Mouse (Mus musculus) kidney, adult 8-10 months (tissue): ENCODE data around the gene Cdh23.

Experiments
- DNase-seq, 2 experiments: peaks; one replicate each; pipeline ENCODE4 v3.0.0; 2022

The Cdh23 gene

DNA sequence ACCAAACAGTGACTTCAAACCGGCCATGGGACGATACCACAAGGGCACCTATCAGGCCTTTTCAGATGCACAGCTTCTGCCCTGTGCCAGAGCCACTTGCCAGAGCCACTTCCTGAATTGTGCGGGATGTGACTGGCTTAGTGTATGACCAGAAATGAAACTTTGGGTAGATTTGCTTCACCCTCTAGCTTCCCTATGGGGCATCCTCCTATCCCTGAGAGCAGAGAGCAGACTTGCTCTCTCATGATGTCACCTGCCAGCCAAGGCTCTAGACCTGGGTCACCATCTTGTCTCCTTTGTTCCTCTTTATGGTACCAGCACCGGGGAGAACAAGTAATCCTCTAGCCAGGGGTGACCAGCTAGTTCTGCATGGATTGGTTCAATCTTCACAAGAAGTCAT lies 10.0 kb upstream of the Cdh23 start:
- DNase-seq = no peak

DNA sequence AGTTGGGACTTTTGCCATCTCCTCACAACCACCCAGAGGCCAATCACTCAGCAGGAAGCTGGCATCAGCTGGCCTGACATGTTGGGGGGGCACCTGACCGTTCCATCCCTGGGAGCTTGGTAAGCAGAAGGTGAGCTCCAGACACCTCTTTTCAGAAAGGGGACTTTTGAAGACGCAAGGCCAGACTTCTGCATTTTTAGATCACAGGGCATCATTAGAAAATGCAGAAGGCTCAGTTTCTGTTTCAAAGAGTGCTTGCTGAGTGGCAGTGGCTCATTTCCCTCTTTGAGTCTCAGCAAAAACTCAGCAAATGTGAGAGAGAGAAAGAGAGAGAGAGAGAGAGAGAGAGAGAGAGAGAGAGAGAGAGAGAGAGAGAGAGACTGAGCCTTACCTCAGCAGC lies 8.8 kb upstream of the Cdh23 start:
- no peak for DNase-seq

GRCm38 (mm10) chr10:60697775-60698174 lies 1.5 kb upstream of the Cdh23 start:
- no peak for DNase-seq

- DNase-seq = peak in 1 of 2 experiments; percentile 73
Observed at GRCm38 (mm10) chr10:60696975-60697374, 685 bp upstream of the Cdh23 start.

DNA sequence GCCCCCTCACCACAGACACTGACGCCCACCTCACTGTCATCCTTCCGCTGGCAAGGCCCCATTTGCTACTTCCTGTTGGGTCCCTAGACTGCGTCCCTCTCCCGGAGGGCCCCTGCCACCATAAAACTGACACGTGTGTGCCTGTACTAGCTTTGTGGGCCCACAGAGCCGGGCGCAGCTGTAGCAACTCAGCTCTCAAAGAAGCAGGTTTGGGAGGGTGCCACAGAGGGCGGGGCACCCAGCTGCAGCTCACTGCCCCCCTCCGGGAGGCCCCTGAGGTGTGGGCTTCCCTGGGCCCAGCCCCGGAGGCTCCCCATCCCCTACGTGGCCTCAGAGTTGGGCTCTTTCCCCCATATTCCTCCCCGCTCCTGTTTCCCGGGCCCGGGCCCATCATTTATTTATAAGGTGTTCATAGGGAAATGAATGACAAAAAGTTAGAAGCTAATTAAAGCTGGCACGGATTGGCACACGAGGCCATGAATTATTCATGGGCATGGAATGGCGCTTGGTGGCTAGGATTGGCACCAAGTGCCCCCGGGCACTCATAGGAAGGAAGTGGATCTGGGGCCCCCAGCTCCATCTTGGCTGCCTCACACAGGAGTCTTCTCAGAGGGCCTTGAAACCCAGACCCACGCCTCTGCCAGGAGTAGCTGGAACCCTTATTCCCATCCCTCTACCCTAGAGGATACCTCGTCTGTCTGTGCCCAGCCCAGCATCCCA lies 4.5 kb downstream of the Cdh23 start:
- no peak for DNase-seq

GRCm38 (mm10) chr10:60690960-60691359 lies 5.3 kb downstream of the Cdh23 start:
- DNase-seq = no peak

DNA sequence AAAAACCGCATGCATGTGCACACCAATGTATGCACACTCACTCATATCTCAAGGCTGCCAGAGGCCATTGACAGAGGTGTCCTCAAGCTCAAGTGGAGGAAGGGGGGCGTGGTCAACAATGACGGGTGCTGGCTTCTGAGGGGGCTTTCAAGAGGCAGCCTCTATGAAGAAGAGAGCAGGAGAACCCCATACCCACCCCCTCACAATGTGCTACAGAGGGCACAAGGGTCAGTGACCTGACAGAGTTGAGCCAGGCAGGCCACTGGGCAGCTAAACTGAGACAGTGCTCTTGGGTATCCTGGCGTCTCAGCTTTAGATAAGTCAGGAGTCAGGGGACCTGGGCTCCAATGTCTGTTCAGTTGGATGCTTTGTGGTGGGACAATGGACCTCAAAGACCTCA lies 6.9 kb downstream of the Cdh23 start:
- no peak for DNase-seq

DNA sequence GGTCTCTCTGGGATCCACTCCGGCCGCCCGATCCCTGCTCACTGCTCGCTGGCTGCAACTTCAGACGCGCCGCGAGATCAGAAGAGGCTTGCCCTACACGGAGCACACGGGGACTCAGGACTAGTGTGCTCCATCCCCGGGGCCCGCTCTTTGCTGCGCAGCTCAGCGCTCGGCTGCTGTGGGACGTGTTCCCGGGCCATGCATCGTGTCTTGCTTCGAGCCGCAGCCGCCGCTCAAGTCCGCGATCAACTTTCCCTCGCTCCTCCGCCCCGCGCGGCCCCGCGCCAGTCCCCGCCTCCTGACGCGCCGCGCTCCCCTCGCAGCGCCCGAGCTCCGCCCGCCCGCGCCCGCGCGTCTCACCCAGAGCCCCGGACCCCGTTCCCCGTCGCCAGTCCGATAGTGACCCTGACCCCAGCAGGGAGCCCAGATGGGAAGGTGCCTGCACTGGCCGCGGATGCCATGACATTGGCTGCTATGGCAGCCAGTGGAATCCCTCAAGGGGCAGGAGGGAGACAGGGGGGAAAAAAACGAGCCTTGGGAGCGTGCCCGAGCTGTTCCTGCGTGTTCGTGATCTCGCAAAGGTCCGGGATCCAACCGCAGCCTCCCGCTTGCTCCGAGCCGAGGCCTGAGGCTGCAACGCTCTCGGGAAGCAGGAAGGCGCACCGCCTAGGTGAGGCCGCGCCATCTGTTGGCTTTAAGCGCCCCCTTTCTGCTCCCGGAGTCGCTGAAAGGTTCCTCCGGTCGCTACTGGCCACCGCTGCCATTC lies 9.1 kb downstream of the Cdh23 start:
- peak in 1 of 2 experiments; percentile 49 for DNase-seq

- no peak for DNase-seq
Observed at GRCm38 (mm10) chr10:60686641-60686975, 9.7 kb downstream of the Cdh23 start.

GRCm38 (mm10) chr10:60685764-60686640 lies 10.3 kb downstream of the Cdh23 start:
- no peak for DNase-seq

- DNase-seq = no peak
Observed at GRCm38 (mm10) chr10:60678926-60679325, 17.4 kb downstream of the Cdh23 start.

DNA sequence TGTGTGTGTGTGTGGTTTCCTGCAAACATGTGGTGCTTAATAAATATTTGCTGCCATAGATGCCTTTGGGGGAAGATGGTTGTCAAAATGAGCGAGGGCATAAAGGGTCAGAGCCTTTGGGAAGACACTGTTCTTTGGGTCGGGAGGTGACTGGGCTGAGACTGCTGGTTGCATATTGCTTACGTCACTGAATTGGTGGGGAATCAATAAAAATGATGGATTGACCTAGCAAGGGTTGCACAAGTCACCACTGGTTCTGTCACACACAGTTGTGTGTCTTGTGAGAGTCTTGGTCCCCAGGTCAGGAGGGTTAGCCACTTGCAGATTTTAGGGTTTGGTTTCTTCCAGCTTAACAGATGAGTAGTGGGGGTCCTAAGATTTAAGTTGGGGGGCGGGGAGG lies 19.0 kb downstream of the Cdh23 start:
- DNase-seq = no peak

DNA sequence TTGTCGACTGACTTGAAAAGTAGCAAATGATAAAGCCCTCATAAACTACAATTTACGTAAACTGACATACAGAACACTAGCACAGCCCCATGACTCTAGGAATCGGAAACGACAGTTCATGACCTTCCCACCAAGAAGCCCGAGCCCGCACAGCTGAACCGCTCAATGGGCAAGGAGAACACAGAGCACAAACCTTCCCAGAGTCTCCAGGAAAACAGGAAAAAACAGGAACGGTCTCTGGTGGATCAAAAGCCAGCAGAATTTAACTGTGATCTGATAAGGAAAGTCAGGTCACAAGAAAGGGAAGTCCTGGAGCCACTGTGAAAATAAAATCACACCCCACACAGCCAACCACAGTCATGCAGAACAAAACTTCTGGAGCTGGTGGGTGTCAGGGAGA lies 26.1 kb downstream of the Cdh23 start:
- peak in 1 of 2 experiments; percentile 11 for DNase-seq

DNA sequence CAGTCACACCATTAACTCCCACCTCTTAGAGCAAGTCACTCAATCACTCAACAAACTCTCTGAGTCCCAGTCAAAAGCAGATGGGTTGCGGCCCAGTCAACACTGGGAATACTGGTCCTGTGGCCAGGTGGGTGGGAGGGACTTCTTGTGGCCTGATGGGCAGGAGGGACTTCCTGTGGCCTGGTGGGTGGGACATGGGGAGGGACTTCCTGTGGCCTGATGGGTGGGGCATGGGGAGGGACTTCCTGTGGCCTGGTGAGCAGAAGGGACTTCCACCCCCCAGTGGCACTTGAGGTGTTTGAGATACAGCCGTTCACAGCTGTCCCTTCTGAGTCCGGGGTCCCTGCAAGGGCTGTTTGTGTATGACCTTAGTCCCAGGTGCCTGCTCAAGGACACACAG lies 27.7 kb downstream of the Cdh23 start:
- DNase-seq = no peak

DNA sequence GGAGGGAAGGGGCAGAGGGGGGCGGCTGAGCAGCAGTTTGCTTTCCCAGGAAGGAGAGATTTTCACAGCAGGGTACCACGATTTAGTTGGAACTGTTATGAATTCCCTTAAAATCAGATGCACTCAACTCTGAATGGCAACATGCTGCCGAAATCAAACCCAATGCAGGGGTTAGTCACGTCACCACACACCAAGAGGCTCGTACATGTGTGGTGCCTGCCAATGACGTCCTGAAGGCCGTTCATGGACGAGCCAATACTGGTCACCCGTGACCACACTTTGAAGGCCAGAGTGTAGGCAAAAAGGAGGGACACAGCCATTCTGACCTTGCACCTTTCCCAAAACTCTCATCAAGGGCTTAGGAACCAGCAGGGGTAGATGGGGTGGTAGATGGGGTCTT lies 35.3 kb downstream of the Cdh23 start:
- DNase-seq = no peak

DNA sequence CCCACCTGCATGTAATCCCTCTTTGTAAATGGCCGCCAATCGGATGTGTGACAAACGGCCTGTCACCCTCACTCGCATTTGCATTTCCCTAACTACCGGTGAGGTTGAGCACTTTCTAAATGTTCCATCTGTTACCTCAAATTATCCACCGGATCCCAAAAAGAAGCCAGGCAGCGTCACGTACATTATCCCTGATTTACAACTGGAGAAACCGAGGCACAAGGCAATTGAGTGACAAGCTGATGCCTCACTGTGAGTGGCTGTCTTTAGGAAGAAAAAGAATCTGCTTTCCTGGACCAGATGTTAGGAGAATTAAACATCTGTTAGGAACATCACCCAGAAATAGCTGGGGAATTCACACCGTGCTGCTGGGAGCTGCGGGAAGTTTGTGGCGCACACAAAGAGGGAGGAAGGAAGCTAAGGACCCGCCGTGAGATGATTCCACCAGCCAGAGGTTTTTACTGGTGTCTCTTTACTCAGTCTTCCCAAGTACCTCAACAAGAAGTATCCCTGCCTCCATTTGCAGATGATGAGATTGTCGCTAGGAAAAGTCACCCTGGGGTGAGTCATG lies 36.8 kb downstream of the Cdh23 start:
- DNase-seq = no peak

- DNase-seq = no peak
Observed at GRCm38 (mm10) chr10:60658176-60658575, 38.1 kb downstream of the Cdh23 start.

GRCm38 (mm10) chr10:60653675-60654074 lies 42.6 kb downstream of the Cdh23 start:
- DNase-seq = no peak

DNA sequence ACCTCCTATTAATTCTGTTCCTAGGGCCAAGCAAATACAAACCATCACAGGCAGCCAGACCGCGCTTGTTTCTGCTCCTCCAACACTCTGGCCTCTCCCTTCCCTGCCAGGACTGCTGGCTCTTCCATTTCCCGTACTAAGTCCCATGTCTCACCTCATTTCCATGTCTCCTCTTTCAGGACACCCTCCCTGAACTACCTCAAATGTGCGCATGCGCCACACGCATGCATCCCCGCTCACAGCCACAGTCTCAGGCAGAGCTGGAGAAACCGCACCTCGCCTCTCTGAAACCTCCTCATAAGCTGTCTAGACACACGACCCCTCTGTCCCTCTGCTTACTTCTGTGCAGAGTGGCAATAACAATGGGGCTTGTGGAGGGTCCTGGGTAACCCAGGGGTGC lies 43.2 kb downstream of the Cdh23 start:
- DNase-seq = no peak

DNA sequence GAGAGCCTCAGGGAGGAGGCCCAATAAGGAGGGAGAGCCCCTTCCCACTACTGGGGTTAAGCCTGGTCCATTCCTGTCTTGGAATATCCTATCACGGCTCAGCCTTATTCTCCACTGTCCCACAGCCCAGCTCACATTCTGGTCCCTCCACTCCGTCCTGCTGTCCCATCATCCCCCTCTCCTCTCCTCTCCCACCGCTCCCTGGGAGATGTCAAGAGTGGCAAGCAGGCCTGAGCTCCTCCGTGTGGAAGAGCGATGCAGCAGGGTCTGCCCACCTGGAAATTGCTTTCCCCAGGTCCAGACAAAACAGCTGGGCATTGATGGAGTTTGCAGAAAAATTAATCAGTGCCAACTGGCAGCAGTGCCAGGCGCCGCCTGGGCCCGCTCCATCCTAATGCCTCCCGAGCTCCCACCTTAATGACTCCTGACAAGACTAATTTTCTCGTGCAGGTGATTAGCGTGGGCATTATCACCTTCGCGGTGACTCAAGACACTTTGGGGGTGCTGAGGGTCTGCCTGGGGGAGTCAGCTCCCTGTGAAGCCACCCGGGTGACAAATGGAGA lies 52.1 kb downstream of the Cdh23 start:
- DNase-seq = no peak

GRCm38 (mm10) chr10:60639291-60639690 lies 57.0 kb downstream of the Cdh23 start:
- DNase-seq = no peak

DNA sequence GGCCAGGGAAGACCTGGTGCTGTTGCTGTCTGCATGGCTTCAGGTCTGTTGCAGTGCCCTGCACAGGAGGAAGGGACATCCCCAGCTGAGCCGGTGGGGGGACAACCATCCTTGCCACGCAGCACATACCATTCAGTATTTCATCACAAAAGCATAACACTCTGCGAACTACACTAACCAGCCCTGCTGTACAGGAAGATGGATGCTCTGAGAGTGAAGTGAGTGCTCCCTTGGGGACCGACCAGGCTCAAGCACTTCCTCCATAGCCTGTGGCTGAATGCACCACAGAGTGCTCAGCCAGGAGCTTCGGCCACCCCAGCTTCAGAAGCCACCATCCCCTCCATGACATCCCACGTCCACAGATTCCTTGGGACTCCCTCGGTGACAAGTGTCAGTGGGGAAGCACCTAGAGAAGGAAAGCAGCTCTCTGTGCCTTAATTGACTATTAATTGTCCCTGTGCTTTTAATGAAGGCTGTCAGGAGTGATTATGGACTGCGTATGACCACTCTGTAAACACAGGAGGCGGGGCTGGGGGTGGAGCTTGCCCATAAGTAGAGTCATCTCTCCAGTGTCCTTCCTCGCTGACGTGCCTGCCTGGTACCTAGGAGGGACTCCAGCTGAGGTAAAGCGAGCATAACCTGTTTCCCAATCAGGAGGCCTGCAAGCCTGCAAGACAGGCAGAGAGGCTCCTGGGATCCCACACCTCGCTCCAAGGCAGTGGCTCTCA lies 60.6 kb downstream of the Cdh23 start:
- no peak for DNase-seq
